Mouse (Mus musculus) heart, embryonic 13.5 days (tissue): ENCODE measurements around the gene Sos2. TPM values are rescaled to one million over a fixed set of nuclear protein-coding genes. Genes with fewer than 3 reads are reported as not detected.

Source experiments
- ATAC-seq: fragments of 200-750 bp; cut with Nextera tagmentation; 2 replicates; pipeline ENCODE4 v1.8.0; 2017; ENCODE audit warnings: moderate TSS enrichment; ENCODE audit not compliant: insufficient number of reproducible peaks, low FRiP score, low TSS enrichment; ENCODE audit errors: extremely low read depth
- H3K27ac ChIP-seq: fragments of 300-500 bp; sonication (generic); replicated peaks from 2 replicates; pipeline ENCODE4 v1.5.1; 2015; ENCODE audit warnings: moderate library complexity, mild to moderate bottlenecking, inconsistent platforms
- H3K27me3 ChIP-seq: fragments of 300-500 bp; sonication (generic); replicated peaks from 2 replicates; pipeline ENCODE4 v1.6.1; 2015; ENCODE audit warnings: mild to moderate bottlenecking, inconsistent platforms
- H3K36me3 ChIP-seq: fragments of 300-500 bp; sonication (generic); 2 replicates; pipeline ENCODE4 v1.6.1; 2015; ENCODE audit warnings: mild to moderate bottlenecking, inconsistent platforms
- H3K4me1 ChIP-seq: fragments of 300-500 bp; sonication (generic); 2 replicates; pipeline ENCODE4 v1.6.1; 2015; ENCODE audit warnings: inconsistent platforms
- H3K4me2 ChIP-seq: fragments of 300-500 bp; sonication (generic); 2 replicates; pipeline ENCODE4 v1.6.1; 2015; ENCODE audit warnings: inconsistent platforms, mild to moderate bottlenecking, moderate library complexity
- H3K4me3 ChIP-seq: fragments of 300-500 bp; sonication (generic); 2 replicates; pipeline ENCODE4 v1.5.1; 2015; ENCODE audit warnings: moderate library complexity, mild to moderate bottlenecking, inconsistent platforms
- H3K9ac ChIP-seq: fragments of 300-500 bp; sonication (generic); 2 replicates; pipeline ENCODE4 v1.6.1; 2015; ENCODE audit warnings: inconsistent platforms, mild to moderate bottlenecking, moderate library complexity
- H3K9me3 ChIP-seq: fragments of 300-500 bp; sonication (generic); 2 replicates; pipeline ENCODE4 v1.6.1; 2016; ENCODE audit warnings: inconsistent platforms
- WGBS: fragments of 180-500 bp; shearing (Covaris S2); methylation state at CpG from one replicate; pipeline ENCODE4 v1.1.7; 2015; ENCODE audit warnings: mixed read lengths; 5-methylcytosine and 5-hydroxymethylcytosine counted together
- polyA plus RNA-seq: library from polyadenylated mRNA; unstranded; fragments of >200 nt; fragmentation: Nextera tagmentation; extraction: Ambion mirVana; gene quantifications from 2 replicates; pipeline ENCODE4 v1.2.1, GENCODE M21; 2015

Sos2 gene
- polyA plus RNA-seq, 1 experiment from 2014 or later: 5.6 TPM

DNA sequence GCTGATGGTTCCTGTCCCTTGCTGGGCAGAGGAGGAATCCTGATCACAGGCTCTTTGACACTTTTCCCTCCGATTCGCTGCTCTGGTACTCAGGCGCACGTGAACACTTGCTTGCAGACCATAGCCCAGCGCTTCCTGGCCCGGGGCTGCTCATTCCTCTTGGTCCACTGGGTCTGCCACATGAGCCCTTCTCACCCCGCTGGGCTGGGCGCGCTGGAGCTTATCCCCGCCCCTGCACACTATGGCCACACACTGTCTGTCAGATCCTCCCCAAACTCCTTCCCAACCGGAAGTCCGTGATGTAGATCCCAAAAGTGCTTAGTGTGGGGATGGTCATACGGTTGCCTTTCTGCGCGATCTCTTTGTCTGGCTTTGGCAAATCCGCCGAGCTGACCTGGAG, 11.8 kb upstream of the Sos2 start:
- 79% methylated on average over 17 of the region's 17 CpGs for WGBS

DNA sequence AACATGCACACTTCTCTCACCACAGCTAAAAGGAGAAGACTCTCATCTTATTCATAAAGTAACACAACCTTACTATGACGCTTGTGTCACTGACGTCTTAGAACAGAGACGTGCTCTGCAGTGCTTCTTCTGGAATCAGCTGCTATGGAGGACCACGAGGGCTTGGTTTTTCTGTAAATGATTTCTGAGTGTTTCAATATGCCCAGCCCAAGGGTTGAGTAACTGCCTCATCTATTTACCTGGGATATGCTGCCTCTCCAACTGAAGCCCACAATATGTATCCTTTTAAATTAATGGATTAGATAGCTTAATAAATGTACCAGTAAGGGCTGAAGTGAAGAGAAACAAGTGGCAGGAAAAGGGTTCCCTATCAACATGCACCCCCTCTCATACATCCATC, 9.1 kb upstream of the Sos2 start:
- no peak for ATAC-seq
- H3K4me3 ChIP-seq: no peak overlapping the region
- H3K4me2 ChIP-seq: no peak overlapping the region
- no peak overlapping the region for H3K27ac ChIP-seq
- H3K9ac ChIP-seq: no peak overlapping the region
- H3K36me3 ChIP-seq: peaks cover 6% of the 10 kb centered on the region
- H3K4me1 ChIP-seq: peaks cover 11% of the 10 kb centered on the region
- no peaks in the 10 kb centered on the region for H3K9me3 ChIP-seq
- no peaks in the 10 kb centered on the region for H3K27me3 ChIP-seq
- 85% methylated on average over 4 of the region's 4 CpGs for WGBS

More for the DNA sequence above, 11.8 kb upstream of the Sos2 start:
- no peak for ATAC-seq
- H3K27ac ChIP-seq: no peak overlapping the region
- no peak overlapping the region for H3K4me3 ChIP-seq
- H3K4me1 ChIP-seq: peaks cover 4% of the 10 kb centered on the region
- no peak overlapping the region for H3K9ac ChIP-seq
- H3K27me3 ChIP-seq: no peaks in the 10 kb centered on the region
- no peak overlapping the region for H3K4me2 ChIP-seq
- no peaks in the 10 kb centered on the region for H3K9me3 ChIP-seq
- H3K36me3 ChIP-seq: peaks cover 6% of the 10 kb centered on the region

DNA sequence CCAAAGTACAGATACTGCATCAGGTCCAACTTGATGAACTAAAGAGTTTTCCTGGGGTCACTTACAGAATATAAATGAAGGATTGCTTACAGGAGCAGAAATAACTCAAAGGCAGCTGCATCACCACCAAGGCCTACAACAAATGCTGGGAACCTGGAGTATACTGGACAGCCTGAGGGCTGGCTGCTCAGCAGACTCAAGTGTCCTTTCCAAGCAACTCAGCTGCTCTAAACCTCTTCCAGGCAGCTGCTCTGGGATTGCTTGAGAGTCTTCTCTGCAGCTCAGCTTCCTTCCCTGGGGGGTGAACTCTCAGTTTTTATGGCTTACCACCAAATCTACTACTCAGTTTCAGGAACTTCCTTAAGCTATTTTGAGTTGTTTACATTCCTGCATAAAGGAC, 7.4 kb upstream of the Sos2 start:
- no peak overlapping the region for H3K4me2 ChIP-seq
- ATAC-seq: no peak
- no peak overlapping the region for H3K9ac ChIP-seq
- peaks cover 11% of the 10 kb centered on the region for H3K4me1 ChIP-seq
- H3K27ac ChIP-seq: no peak overlapping the region
- no peak overlapping the region for H3K4me3 ChIP-seq
- no peaks in the 10 kb centered on the region for H3K9me3 ChIP-seq
- no peaks in the 10 kb centered on the region for H3K27me3 ChIP-seq
- peaks cover 2% of the 10 kb centered on the region for H3K36me3 ChIP-seq

DNA sequence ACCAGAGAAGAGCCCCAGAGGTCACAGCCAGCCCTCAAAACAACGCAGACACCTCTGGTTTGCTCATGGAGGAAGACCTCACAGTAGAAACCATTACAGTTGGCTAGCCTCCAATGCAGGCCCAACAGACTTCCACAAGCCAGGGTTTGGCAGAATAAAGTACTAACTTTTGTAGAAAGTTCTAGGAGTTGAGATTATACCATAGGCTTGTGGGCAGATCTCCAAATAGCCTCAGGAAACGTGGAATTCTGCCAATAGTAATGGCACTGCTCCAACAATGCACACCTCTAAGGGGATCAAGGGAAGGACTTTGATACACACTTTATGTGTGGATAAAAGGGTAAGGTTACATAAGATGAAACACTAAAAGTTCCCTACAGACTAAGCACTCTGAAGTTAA, 6.7 kb upstream of the Sos2 start:
- Histone ChIP-seq H3K4me1 (peaks cover 17% of the 10 kb centered on the region), H3K27ac (peak overlapping the region; percentile 49; the same call in 1 of the 2 replicates), H3K9ac (no peak overlapping the region), H3K4me3 (no peak overlapping the region), H3K27me3 (no peaks in the 10 kb centered on the region), H3K36me3 (peaks cover 2% of the 10 kb centered on the region), H3K9me3 (no peaks in the 10 kb centered on the region), H3K4me2 (no peak overlapping the region)
- 41% methylated on average over 2 of the region's 2 CpGs for WGBS
- ATAC-seq: no peak

DNA sequence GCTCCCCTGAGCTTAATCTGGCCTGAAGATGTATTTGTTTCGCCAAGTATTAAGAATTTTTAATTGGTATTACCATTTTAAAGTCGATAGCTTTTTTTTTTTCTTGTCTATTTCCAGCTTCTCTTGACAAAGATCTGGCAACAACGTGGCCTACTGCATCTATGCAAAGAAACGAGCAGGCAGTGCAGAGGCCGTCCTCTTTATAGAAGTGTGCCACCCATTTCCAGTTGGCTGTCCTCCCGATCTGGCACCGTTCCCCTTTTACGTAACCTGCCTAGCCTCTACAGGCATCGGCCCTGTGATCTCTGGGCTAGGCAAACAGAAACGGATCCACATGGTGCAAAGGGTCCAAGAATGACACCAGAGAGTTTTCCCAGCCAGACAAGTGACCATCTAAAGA, 1.9 kb upstream of the Sos2 start:
- ATAC-seq: no peak
- peaks cover 36% of the 10 kb centered on the region for H3K4me1 ChIP-seq
- H3K27ac ChIP-seq: peak overlapping the region; percentile 63
- peak overlapping the region; percentile 83 for H3K4me2 ChIP-seq
- H3K9me3 ChIP-seq: no peaks in the 10 kb centered on the region
- peak overlapping the region; percentile 29; the same call in 1 of the 2 replicates for H3K9ac ChIP-seq
- H3K27me3 ChIP-seq: no peaks in the 10 kb centered on the region
- no peaks in the 10 kb centered on the region for H3K36me3 ChIP-seq
- H3K4me3 ChIP-seq: no peak overlapping the region
- WGBS: 38% methylated on average over 10 of the region's 10 CpGs

DNA sequence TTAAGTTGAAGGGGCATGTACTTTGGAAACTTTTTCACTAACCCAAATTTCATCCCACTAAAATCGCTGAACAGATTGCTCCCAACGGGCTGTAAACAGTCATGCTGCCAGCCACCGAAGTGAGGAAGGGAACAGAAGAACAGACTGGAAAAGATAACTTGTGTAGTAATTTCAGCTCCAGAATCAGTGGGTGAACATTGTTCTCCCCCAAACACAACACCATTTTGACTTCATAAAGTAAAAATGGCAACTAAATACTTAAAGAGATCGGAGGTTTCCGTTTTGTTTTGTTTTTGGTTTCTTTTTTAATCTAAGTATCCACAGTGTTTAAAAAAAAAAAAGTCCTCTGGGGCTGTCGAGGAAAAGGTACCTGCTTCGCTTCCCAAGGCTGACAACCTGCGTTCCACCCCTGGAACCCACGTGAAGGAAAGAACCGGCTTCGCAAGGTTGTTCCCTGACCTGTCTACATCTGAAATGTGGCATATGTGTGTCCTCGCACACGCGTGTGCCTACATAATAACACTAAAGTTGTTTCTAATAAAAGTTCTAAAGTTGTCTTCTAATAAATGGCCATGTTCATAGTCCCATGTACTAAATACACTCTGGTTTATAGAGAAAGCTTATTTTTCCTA, 1.3 kb upstream of the Sos2 start:
- H3K4me2 ChIP-seq: peak overlapping the region; percentile 83
- H3K36me3 ChIP-seq: no peaks in the 10 kb centered on the region
- H3K27ac ChIP-seq: peak overlapping the region; percentile 98; the same call in 1 of the 2 replicates
- H3K27me3 ChIP-seq: no peaks in the 10 kb centered on the region
- H3K9ac ChIP-seq: peak overlapping the region; percentile 96
- no peaks in the 10 kb centered on the region for H3K9me3 ChIP-seq
- H3K4me3 ChIP-seq: peak overlapping the region; percentile 85
- WGBS: 47% methylated on average over 14 of the region's 14 CpGs
- H3K4me1 ChIP-seq: peaks cover 30% of the 10 kb centered on the region
- no peak for ATAC-seq

DNA sequence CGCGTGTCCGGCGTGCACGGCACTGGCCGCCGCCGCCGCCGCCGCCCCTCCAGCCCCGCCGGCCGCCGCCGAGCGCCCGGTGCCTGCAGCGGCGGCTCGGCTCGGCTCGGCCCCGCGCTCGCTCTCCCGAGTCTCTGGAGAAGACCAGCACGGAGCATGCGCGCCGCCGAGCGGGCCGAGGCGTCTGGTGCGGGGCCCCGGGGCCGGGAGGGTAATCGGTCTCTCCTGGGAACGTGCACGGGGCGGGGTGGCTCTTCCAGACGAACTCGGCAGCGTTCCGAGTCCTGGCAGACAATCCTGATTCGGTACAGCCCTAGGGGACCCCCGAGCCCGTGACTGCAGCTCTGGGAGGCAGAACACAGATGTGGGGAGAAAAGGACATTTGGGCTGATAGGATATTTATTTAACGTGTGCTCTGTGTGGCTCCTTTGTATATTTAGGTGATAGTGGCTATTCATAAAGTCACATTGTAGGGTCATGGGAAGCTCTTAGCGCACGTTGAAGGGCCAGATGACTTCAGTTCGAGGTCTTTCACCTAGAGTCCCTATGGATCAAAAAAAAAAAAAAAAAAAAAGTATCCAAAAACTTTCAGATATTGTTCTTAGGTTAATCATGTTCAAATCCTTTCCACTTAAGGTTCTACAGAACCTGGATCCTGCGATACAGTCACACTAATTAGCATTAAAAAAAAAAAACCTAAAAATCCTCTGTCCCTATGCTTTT, 574 bp upstream of the Sos2 start:
- Histone ChIP-seq H3K4me1 (peaks cover 28% of the 10 kb centered on the region), H3K27ac (peak overlapping the region; percentile 98), H3K4me3 (peak overlapping the region; percentile 85), H3K36me3 (no peaks in the 10 kb centered on the region), H3K4me2 (peak overlapping the region; percentile 83), H3K27me3 (no peaks in the 10 kb centered on the region), H3K9me3 (no peaks in the 10 kb centered on the region), H3K9ac (peak overlapping the region; percentile 96)
- 2% methylated on average over 45 of the region's 54 CpGs for WGBS
- ATAC-seq: peak; percentile 84

DNA sequence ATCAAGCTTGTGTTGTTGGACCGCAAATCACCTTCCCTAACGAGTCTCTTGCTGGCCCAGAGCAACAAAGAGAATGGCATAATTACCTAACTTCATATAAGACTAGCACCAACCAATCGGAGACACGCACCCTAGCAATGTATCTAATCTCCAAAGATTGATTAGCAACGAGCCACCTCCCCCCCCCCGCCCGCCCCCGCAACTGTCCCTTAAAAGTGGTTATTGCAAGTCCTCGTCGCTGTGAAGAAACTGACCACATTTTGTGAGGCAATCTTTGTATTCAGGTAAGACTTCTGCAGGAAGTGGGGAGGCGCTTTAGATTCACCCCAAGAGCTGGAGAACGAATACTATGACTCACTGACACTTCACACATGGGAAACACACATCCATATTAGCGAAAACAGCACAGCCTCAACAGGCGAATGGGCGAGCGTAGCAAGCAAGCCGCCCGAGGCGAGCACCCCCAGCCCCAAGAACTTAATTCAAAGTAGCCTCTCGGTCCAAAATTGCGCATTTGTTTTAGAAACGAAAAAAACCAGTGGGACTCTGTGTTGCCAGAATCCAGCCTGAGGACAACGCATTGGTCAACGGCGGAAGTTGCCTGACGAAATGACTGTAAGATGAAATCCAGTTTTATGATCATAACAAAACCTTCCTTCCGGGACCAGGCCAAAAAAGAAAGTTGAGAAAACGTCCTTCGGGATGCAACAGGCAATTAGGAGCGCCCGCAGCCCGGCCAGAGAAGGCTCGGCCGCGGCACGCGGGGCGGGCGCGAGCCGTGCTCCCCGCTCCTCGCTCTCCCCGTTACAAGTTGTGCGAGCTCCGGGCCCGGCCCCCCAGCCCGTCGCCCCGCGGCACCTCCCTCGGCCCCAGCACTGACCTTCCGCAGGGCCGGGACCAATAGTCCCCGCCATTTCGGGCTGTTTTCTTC, 752 bp downstream of the Sos2 start:
- Histone ChIP-seq H3K27ac (peak overlapping the region; percentile 98), H3K36me3 (no peaks in the 10 kb centered on the region), H3K9me3 (no peaks in the 10 kb centered on the region), H3K9ac (peak overlapping the region; percentile 96), H3K4me3 (peak overlapping the region; percentile 85), H3K27me3 (no peaks in the 10 kb centered on the region), H3K4me1 (peaks cover 35% of the 10 kb centered on the region), H3K4me2 (peak overlapping the region; percentile 83)
- WGBS: under 1% methylated on average over 54 of the region's 56 CpGs
- peak; percentile 28; the same call in 1 of the 2 replicates for ATAC-seq

DNA sequence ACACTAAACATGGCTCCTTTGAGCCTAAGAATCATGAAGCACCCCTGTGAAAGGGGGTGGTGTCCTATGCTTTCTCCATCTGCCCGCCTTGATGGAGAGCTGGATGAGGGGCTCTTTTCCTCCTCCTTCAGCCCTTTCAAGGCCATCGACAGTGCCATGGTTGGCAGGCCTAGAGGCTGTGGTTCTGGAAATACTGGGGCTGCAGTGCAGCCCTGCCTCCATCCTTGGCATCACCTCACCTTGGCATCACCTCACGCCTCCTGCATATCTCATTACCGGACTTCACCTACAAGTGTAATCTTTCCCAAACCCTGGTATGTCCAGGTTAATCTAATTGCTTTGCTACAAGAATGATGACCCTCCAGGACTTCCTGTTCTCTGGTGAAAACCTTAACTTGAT, 5.5 kb downstream of the Sos2 start:
- Histone ChIP-seq H3K4me1 (peaks cover 41% of the 10 kb centered on the region), H3K9me3 (no peaks in the 10 kb centered on the region; the same call in 1 of the 2 replicates), H3K36me3 (no peaks in the 10 kb centered on the region), H3K9ac (no peak overlapping the region), H3K27ac (no peak overlapping the region), H3K27me3 (no peaks in the 10 kb centered on the region), H3K4me3 (no peak overlapping the region), H3K4me2 (no peak overlapping the region)
- 79% methylated on average over 4 of the region's 4 CpGs for WGBS
- ATAC-seq: no peak

DNA sequence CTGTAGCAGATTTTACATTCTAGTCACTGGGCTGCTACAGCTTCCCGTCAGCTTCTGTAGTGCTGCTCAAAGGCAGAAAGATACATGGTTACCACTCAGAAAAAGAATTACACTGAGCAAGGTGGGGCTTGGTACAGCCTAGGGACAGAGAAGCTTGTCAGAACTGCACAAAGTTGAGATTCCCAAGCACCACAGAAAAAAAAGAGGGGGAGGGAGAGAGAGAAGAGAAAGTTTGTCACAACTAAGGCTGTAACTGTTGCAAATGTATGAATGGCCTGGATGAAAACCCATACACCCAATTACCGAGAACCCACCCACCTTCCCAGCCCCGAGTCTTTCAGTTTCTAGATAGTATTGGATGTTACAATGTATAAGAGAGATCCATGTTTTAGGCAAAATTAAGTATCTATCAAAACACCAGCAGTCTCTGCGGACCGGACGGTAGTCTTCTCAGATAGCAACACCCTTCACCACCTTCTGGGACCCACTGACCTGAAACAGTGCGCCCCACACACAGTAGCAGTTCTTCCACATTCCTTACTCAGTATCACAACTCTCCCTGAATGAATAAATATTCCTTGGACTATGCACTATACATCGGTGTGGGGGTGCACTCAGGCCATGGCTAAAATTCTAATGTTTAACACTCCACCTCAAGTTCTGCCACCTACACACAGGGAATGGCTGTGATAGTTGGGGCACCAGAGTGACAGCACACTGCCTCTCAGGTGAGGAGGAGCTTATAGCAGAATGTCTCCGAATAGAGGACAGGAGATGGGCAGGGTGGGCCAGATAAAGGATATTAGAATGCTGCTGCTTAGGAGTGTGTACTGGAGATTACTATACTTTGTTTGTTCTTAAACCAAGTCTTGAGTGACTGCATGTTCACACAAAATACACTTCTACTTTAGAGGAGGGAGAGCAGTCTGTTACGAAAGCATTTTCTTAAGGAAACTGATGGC, 6.8 kb downstream of the Sos2 start:
- no peak overlapping the region for H3K9ac ChIP-seq
- no peaks in the 10 kb centered on the region for H3K27me3 ChIP-seq
- no peaks in the 10 kb centered on the region for H3K36me3 ChIP-seq
- WGBS: 73% methylated on average over 10 of the region's 10 CpGs
- no peak overlapping the region for H3K4me3 ChIP-seq
- no peak for ATAC-seq
- H3K4me2 ChIP-seq: no peak overlapping the region
- peak overlapping the region; percentile 48 for H3K27ac ChIP-seq
- no peaks in the 10 kb centered on the region; the same call in 1 of the 2 replicates for H3K9me3 ChIP-seq
- H3K4me1 ChIP-seq: peaks cover 31% of the 10 kb centered on the region
